Mouse (Mus musculus) heart, embryonic 11.5 days (tissue): ENCODE data around the gene Zmym3. TPM values are rescaled to one million over a fixed set of nuclear protein-coding genes. Genes with fewer than 3 reads are reported as not detected.

Source experiments
- ATAC-seq: fragments of 200-750 bp; cut with Nextera tagmentation; replicated peaks from 2 replicates; pipeline ENCODE4 v1.8.0; 2017; ENCODE audit warnings: moderate library complexity; ENCODE audit not compliant: insufficient number of reproducible peaks, low FRiP score, low TSS enrichment
- H3K27ac ChIP-seq: fragments of 300-500 bp; sonication (generic); 2 replicates; pipeline ENCODE4 v1.5.1; 2014; ENCODE audit warnings: mild to moderate bottlenecking, low read depth, low read length
- H3K27me3 ChIP-seq: fragments of 300-500 bp; sonication (generic); 2 replicates; pipeline ENCODE4 v1.6.1; 2014; ENCODE audit warnings: mild to moderate bottlenecking, low read length, mixed read lengths; ENCODE audit not compliant: control insufficient read depth, insufficient read depth
- H3K36me3 ChIP-seq: fragments of 300-500 bp; sonication (generic); 2 replicates; pipeline ENCODE4 v1.6.1; 2014; ENCODE audit warnings: mild to moderate bottlenecking, low read length, moderate library complexity, mixed read lengths; ENCODE audit not compliant: control insufficient read depth, insufficient read depth
- H3K4me1 ChIP-seq: fragments of 300-500 bp; sonication (generic); 2 replicates; pipeline ENCODE4 v1.6.1; 2014; ENCODE audit warnings: low read length; ENCODE audit not compliant: control insufficient read depth, insufficient read depth
- H3K4me2 ChIP-seq: fragments of 300-500 bp; sonication (generic); 2 replicates; pipeline ENCODE4 v1.6.1; 2014; ENCODE audit warnings: mild to moderate bottlenecking, moderate library complexity
- H3K4me3 ChIP-seq: fragments of 300-500 bp; sonication (generic); 2 replicates; pipeline ENCODE4 v1.5.1; 2014; ENCODE audit warnings: low read depth, low read length
- H3K9ac ChIP-seq: fragments of 300-500 bp; sonication (generic); 2 replicates; pipeline ENCODE4 v1.6.1; 2014; ENCODE audit warnings: mild to moderate bottlenecking, low read depth, low read length, moderate library complexity
- H3K9me3 ChIP-seq: fragments of 300-500 bp; sonication (generic); replicated peaks from 2 replicates; pipeline ENCODE4 v1.6.1; 2016; ENCODE audit warnings: low read length; ENCODE audit not compliant: control insufficient read depth
- WGBS: fragments of 180-500 bp; shearing (Covaris S2); extraction: QIAGEN DNeasy Blood & Tissue Kit; methylation state at CpG from one replicate; pipeline ENCODE4 v1.1.7; 2014; ENCODE audit not compliant: insufficient replicate concordance; 5-methylcytosine and 5-hydroxymethylcytosine counted together
- polyA plus RNA-seq: library from polyadenylated mRNA; unstranded; fragments of >200 nt; fragmentation: Nextera tagmentation; extraction: Ambion mirVana; gene quantifications from 2 replicates; pipeline ENCODE4 v1.2.1, GENCODE M21; 2014

Gene Zmym3
- polyA plus RNA-seq, 1 experiment from 2014 or later, result 22.4 TPM

DNA sequence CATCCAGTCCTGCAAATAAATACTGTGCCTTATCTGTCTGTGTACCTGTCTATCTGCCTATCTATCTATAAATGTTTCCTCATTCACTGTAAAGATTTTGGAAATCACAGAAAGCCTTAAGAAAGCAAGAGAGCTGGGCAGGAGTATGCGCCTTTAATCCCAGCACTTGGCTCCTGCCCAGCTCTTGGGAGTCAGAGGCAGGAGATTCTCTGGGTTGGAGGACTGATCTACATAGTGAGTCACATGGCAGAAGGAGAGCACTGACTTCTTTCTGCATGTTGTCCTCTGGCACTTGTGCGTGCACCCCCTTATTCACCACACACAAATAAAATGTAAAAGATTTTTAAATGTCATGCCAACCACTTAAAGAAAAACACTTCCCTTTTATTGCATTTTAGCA lies 2.8 kb upstream of the Zmym3 start:
- Histone ChIP-seq H3K27ac (no peak overlapping the region), H3K4me3 (no peak overlapping the region), H3K36me3 (no peaks in the 10 kb centered on the region), H3K4me1 (peaks cover 4% of the 10 kb centered on the region; the same call in 1 of the 2 replicates), H3K27me3 (no peaks in the 10 kb centered on the region; the same call in 1 of the 2 replicates), H3K9me3 (no peaks in the 10 kb centered on the region), H3K4me2 (no peak overlapping the region), H3K9ac (no peak overlapping the region)
- WGBS, result 77% methylated on average over 2 of the region's 2 CpGs
- no peak for ATAC-seq

- ATAC-seq, result peak; percentile 86
Observed at GRCm38 (mm10) chrX:101419725-101420699, 637 bp downstream of the Zmym3 start.

DNA sequence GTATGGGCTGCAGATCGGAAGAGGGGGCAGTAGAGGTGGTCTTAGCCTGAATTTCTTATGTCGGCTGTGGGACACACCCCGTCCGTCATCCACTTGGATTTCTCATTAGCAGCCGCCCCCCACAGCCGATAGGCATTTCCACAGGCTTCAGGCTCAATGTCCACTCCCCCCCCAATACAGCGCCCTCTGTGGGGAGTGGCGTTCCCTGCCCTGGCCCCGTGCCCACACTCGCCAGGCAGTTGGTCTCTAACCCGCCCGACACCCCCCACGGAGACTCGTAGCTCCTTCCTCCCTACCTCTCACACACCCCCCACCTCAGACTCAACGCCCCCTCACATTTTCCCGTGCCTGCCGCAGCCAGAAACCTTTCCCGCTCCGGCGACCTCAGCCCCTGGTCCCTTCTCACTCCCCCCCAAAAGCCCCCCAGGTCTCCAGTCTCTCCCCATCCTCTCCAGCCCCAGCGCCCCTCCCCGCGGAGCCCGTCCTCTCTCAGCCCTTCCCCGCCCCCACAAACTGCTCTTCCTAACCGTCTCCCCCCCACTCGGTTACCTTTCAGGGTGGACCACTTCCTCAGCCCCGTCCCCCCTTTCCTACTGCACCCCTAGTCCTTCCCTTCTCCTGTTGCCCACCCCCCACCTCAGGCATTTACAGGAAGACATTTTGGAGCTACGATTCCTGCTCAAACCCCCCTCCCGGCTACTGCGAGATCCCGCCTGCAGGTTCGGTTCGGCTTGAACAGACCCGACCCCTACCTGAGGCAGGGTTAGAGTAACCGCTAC lies 1.5 kb downstream of the Zmym3 start:
- peak overlapping the region; percentile 64 for H3K4me3 ChIP-seq
- H3K36me3 ChIP-seq, result peaks cover 2% of the 10 kb centered on the region; the same call in 1 of the 2 replicates
- peak overlapping the region; percentile 35; the same call in 1 of the 2 replicates for H3K27ac ChIP-seq
- 14% methylated on average over 36 of the region's 36 CpGs for whole genome bisulfite sequencing
- no peak for ATAC-seq
- H3K27me3 ChIP-seq, result no peaks in the 10 kb centered on the region; the same call in 1 of the 2 replicates
- H3K9ac ChIP-seq, result peak overlapping the region; percentile 81
- no peaks in the 10 kb centered on the region for H3K9me3 ChIP-seq
- peaks cover 9% of the 10 kb centered on the region for H3K4me1 ChIP-seq
- H3K4me2 ChIP-seq, result peak overlapping the region; percentile 72

More at GRCm38 (mm10) chrX:101419725-101420699, 637 bp downstream of the Zmym3 start:
- peak overlapping the region; percentile 64 for H3K4me3 ChIP-seq
- peak overlapping the region; percentile 62 for H3K27ac ChIP-seq
- peaks cover 2% of the 10 kb centered on the region; the same call in 1 of the 2 replicates for H3K36me3 ChIP-seq
- 12% methylated on average over 50 of the region's 54 CpGs for WGBS
- peak overlapping the region; percentile 72 for H3K4me2 ChIP-seq
- H3K9ac ChIP-seq, result peak overlapping the region; percentile 81
- no peaks in the 10 kb centered on the region for H3K9me3 ChIP-seq
- no peaks in the 10 kb centered on the region; the same call in 1 of the 2 replicates for H3K27me3 ChIP-seq
- H3K4me1 ChIP-seq, result peaks cover 9% of the 10 kb centered on the region

DNA sequence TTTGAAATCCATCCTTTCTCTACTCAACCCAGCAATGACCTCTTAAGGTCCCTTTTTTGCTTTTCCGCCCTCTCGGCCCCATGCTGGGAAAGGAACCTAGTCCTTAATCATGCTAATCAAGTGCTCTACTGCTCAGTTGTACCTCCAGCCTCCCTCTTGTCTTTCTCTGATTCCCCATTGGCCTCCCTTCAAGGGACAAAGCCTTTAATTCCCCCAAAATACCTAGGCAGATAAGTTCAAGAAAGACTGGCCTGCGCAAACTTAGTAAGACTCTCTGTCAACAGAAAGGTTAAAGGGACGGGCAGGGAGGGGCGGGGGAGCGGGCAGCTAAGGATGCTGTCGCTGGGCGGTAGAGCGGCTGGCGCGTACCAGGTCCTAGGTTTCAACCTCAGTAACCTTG lies 24.2 kb downstream of the Zmym3 start:
- Histone ChIP-seq H3K9ac (no peak overlapping the region), H3K4me2 (peak overlapping the region; percentile 37), H3K27me3 (peaks cover 19% of the 10 kb centered on the region), H3K27ac (no peak overlapping the region), H3K4me1 (no peaks in the 10 kb centered on the region), H3K4me3 (no peak overlapping the region), H3K9me3 (no peaks in the 10 kb centered on the region), H3K36me3 (no peaks in the 10 kb centered on the region)
- 22% methylated on average over 11 of the region's 11 CpGs for WGBS
- no peak for ATAC-seq

DNA sequence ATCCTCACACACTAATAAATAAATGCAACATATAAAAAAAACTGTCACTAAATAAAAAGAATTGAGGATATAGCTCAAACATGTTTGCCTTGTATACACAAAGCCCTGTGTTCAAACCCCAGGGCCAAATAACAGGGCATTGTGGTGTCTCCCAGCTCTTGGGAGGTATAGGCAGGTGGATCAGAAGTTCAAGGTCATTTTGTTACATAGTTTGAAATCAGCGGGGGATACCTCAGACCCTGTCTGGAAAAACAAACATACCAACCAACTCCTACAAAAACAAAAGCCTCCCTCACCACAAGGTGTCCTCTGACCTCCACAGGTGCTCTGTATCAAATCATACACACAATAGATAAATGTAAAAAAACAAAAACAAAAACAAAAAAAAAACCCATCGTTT lies 26.3 kb downstream of the Zmym3 start:
- H3K27ac ChIP-seq, result no peak overlapping the region
- H3K9me3 ChIP-seq, result no peaks in the 10 kb centered on the region
- peaks cover 19% of the 10 kb centered on the region for H3K27me3 ChIP-seq
- H3K4me3 ChIP-seq, result no peak overlapping the region
- no peak overlapping the region for H3K4me2 ChIP-seq
- WGBS, result 49% methylated on average over 2 of the region's 2 CpGs
- H3K36me3 ChIP-seq, result no peaks in the 10 kb centered on the region
- no peak overlapping the region for H3K9ac ChIP-seq
- H3K4me1 ChIP-seq, result no peaks in the 10 kb centered on the region
- ATAC-seq, result no peak

- no peaks in the 10 kb centered on the region for H3K4me1 ChIP-seq
- no peak overlapping the region for H3K4me2 ChIP-seq
- ATAC-seq, result no peak
- no peak overlapping the region for H3K4me3 ChIP-seq
- H3K36me3 ChIP-seq, result no peaks in the 10 kb centered on the region
- H3K9me3 ChIP-seq, result no peaks in the 10 kb centered on the region
- H3K27me3 ChIP-seq, result peaks cover 32% of the 10 kb centered on the region
- H3K9ac ChIP-seq, result no peak overlapping the region
- H3K27ac ChIP-seq, result no peak overlapping the region
- 58% methylated on average over 5 of the region's 5 CpGs for WGBS
Observed at GRCm38 (mm10) chrX:101388866-101389537, 31.6 kb downstream of the Zmym3 start.

- Histone ChIP-seq H3K9me3 (no peaks in the 10 kb centered on the region), H3K36me3 (no peaks in the 10 kb centered on the region), H3K27me3 (peaks cover 51% of the 10 kb centered on the region), H3K9ac (no peak overlapping the region), H3K27ac (no peak overlapping the region), H3K4me3 (no peak overlapping the region), H3K4me1 (no peaks in the 10 kb centered on the region), H3K4me2 (no peak overlapping the region)
- ATAC-seq, result no peak
- 34% methylated on average over 4 of the region's 4 CpGs for WGBS
Observed at GRCm38 (mm10) chrX:101386222-101386621, 34.4 kb downstream of the Zmym3 start.
